Mouse (Mus musculus) left cerebral cortex, adult 2 months (tissue): ENCODE results near the gene Rita1. TPM values are rescaled to one million over a fixed set of nuclear protein-coding genes. Genes with fewer than 3 reads are reported as not detected.

Source experiments
- DNase-seq, 2 experiments: peaks; one replicate each; pipeline ENCODE4 v3.0.0; 2021 to 2022; ENCODE audit warnings: low spot score in 2 of 2, mixed read lengths in 1 of 2; ENCODE audit errors: extremely low spot score in 1 of 2
- H3K27ac ChIP-seq: fragments of 200-600 bp; 2 replicates; pipeline ENCODE4 v1.8.1; 2022
- H3K4me3 ChIP-seq: fragments of 200-600 bp; 2 replicates; pipeline ENCODE4 v1.8.1; 2022
- CTCF ChIP-seq: fragments of 200-600 bp; IDR thresholded peaks from 2 replicates; pipeline ENCODE4 v1.8.1; 2022; ENCODE audit warnings: antibody characterized with exemption, mild to moderate bottlenecking, moderate library complexity
- intact Hi-C: fragments of 180-260 bp; cut with DNase I; formaldehyde crosslinking; loops from one replicate; pipeline ENCODE4 v1.15.1; 2025
- total RNA-seq, 2 experiments: library from RNA; stranded (reverse); gene quantifications; 2 replicates each; pipeline ENCODE4 v1.2.3; 2021

Rita1 gene
- total RNA-seq, 2 experiments from 2014 or later, result 29.5 to 29.9 TPM

GRCm38 (mm10) chr5:120624427-120624826, 12.0 kb upstream of the Rita1 start:
- Histone ChIP-seq H3K4me3 (no peak overlapping the region), H3K27ac (no peak overlapping the region)
- no peak for TF ChIP-seq CTCF
- intact Hi-C loops, result no loop called here
- DNase-seq, result no peak

- Histone ChIP-seq H3K27ac (peak overlapping the region; percentile 42), H3K4me3 (no peak overlapping the region)
- intact Hi-C loops, result no loop called here
- DNase-seq, result no peak
- TF ChIP-seq CTCF, result no peak
Measured at GRCm38 (mm10) chr5:120622198-120622851, 9.9 kb upstream of the Rita1 start.

GRCm38 (mm10) chr5:120621846-120622197, 9.4 kb upstream of the Rita1 start:
- Histone ChIP-seq H3K27ac (peak overlapping the region; percentile 42), H3K4me3 (no peak overlapping the region)
- peak in 1 of 2 experiments; percentile 31 for DNase-seq
- intact Hi-C loops, result no loop called here
- TF ChIP-seq CTCF, result no peak

- Histone ChIP-seq H3K27ac (peak overlapping the region; percentile 42), H3K4me3 (no peak overlapping the region)
- intact Hi-C loops, result no loop called here
- no peak for TF ChIP-seq CTCF
- DNase-seq, result peak in 1 of 2 experiments; percentile 28
Measured at GRCm38 (mm10) chr5:120621078-120621765, 8.8 kb upstream of the Rita1 start.

DNA sequence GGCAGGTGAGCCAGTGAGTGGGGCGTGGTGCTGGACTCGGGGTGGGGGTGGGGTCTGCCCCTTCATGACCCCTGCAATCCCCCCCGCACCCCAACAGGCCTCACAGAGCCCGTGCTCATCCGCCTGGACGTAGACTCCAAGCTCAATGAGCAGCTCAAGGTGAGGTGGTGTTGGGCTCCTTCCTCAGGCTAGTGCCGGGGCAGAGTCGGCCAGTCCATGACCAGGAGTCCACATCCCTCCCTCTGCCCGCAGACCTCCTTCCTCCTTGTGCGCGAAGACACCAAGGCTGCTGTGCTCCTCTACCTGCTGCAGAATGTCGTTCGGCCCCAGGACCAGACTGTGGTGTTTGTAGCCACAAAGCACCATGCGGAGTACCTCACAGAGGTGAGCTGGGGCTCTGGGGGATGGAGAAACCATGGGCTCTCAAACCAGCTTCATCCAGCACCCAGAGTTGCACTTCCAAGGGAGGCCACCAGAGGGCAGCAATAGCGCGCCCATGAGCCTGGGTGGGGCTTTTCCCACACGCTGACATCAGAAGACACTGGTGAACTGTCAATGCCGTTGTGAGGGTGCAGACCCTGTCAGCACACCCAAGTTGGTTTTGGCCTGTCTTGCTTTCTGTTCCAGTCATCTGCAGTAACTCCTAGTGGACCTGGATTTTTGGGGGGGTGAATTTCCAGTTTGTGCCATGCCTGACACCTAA, 8.1 kb upstream of the Rita1 start:
- intact Hi-C loops, result loop anchor here (1.0 kb wide), 4 partner anchors 28 to 126 kb away; partner anchors contain the start of gene Rasal1
- peak; percentile 83 to 94 for DNase-seq
- H3K27ac ChIP-seq, result peak overlapping the region; percentile 42
- TF ChIP-seq CTCF, result peak; percentile 99
- no peak overlapping the region for H3K4me3 ChIP-seq

DNA sequence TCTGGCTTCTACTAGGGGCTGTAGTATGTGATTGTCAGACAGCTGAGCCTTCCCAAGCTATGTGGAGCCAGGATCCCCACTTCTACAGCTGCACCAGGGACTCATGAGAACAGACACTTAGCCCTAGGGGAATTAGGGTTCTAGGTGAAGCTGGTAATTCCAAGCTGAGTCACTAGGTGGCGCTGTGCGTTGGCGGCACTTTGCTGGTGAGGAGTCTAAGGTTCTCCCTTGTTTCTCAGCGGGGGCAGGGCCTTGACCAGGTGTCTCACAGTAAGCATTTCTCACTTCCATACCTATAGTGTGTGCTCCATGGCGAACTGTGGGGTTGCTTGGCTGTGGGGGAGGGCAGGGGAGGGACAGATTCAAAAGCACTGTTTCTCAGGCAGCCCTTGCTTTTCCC, 6.8 kb upstream of the Rita1 start:
- intact Hi-C loops, result no loop called here
- Histone ChIP-seq H3K27ac (no peak overlapping the region), H3K4me3 (no peak overlapping the region)
- TF ChIP-seq CTCF, result peak; percentile 83
- peak in 1 of 2 experiments; percentile 82 for DNase-seq

GRCm38 (mm10) chr5:120618778-120619177, 6.4 kb upstream of the Rita1 start:
- intact Hi-C loops, result no loop called here
- no peak overlapping the region for H3K4me3 ChIP-seq
- no peak overlapping the region for H3K27ac ChIP-seq
- no peak for DNase-seq
- TF ChIP-seq CTCF, result no peak

DNA sequence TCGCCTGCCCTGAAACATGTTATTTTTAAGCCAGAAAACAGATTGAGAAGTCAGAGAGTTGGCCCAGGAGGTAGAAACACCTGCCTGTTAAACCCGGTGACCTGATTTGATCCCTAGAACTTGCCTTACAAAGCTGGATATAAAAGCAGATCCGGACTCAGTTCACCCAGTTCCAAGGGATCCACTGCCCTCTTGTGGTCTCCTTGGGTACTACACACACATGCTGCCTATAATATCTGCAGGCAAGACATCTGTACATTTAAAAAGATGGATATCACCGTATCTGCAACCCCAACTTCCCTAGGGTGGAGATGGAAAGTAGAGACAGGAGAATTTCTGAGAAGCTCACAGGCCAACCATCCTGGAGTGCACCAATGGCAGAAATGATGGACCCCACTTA, 3.5 kb upstream of the Rita1 start:
- peak; percentile 56 for TF ChIP-seq CTCF
- H3K27ac ChIP-seq, result no peak overlapping the region
- intact Hi-C loops, result no loop called here
- DNase-seq, result no peak
- no peak overlapping the region for H3K4me3 ChIP-seq

GRCm38 (mm10) chr5:120612822-120613604, 624 bp upstream of the Rita1 start:
- no peak for TF ChIP-seq CTCF
- DNase-seq, result peak; percentile 99 to 100
- Histone ChIP-seq H3K4me3 (peak overlapping the region; percentile 74), H3K27ac (peak overlapping the region; percentile 100)
- intact Hi-C loops, result no loop called here

GRCm38 (mm10) chr5:120611416-120611815, 973 bp downstream of the Rita1 start:
- H3K4me3 ChIP-seq, result peak overlapping the region; percentile 74
- DNase-seq, result no peak
- intact Hi-C loops, result no loop called here
- peak overlapping the region; percentile 100; the same call in 1 of the 2 replicates for H3K27ac ChIP-seq
- TF ChIP-seq CTCF, result no peak

DNA sequence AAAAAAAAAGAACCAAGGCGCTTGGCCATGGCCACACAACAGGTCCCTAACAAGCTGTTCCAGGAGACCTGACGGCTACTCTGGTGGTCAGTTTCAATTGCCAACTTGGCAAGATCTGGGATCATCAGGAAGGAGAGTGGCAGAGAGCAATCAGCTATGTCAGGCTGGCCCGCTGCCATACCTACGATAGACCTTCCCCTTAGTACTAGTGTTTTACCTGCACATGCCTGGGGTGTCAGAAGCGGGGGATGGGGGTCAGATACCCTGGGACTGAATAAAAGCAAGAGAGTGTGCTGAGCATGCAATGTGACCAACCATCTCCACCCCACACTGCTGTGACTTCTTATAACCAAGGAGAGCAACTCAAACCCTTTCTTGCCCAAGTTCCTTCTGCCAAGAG, 1.5 kb downstream of the Rita1 start:
- peak overlapping the region; percentile 74 for H3K4me3 ChIP-seq
- intact Hi-C loops, result no loop called here
- DNase-seq, result no peak
- no peak overlapping the region for H3K27ac ChIP-seq
- TF ChIP-seq CTCF, result no peak
